Mouse (Mus musculus) spleen, postnatal 4 days (tissue): Measurements from ENCODE around the gene Tmem235.
"Not testable (repeated sequence)": the region's sequence is repeated elsewhere in the genome, so short reads cannot be mapped to it uniquely, and the experiment has no call there.

Source experiments
- DNase-seq, 2 experiments: peaks; one replicate each; pipeline ENCODE4 v3.0.0; 2022; ENCODE audit warnings: low spot score in 2 of 2

The Tmem235 gene

DNA sequence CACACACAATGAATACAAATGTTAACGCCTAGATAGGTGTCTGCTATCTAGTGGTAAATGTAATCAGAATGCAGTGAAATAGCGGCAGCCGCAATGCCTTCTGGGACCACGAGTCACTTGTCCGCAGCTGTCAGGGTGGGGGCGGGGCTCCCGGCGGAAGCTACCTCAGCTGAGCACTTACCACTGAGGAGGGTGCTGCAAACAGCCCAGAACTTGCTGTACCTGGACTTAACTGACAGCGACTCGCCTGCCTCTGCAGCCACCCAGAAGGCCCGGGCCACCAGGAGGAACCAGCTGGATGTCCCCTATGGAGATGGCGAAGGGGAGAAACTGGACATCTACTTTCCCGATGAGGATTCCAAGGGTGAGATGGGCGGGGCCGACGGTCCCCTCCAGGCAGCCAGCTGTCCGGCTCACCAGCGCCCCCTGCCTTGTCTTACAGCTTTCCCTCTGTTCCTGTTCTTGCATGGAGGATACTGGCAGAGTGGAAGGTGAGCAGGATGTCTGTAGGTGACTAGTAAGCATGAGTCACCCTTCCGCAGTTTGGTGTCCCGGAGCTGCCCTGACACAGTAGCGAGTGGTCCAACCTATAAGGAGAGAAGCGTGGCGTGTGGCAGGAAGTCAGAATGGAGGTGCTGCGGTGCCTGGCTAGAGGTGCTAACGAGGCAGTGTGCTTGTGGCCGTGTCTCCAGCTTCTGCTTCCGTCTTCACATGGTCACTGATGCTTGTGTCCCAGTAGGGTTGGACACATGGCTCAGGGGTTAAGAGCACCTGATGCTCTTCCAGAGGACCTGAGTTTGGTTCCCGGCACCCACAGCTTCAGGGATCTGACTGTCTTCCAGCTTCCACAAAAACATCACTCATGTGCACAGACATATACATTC is 28.2 kb upstream of the Tmem235 start:
- peak; percentile 91 to 98 for DNase-seq

- DNase-seq = not testable (repeated sequence)
Measured at GRCm38 (mm10) chr11:117833509-117833908, 27.0 kb upstream of the Tmem235 start.

- DNase-seq = no peak
Measured at GRCm38 (mm10) chr11:117834086-117834485, 26.5 kb upstream of the Tmem235 start.

GRCm38 (mm10) chr11:117836306-117836705 is 24.2 kb upstream of the Tmem235 start:
- DNase-seq = peak; percentile 63 to 74

- peak; percentile 81 to 85 for DNase-seq
Measured at GRCm38 (mm10) chr11:117838572-117838971, 22.0 kb upstream of the Tmem235 start.

DNA sequence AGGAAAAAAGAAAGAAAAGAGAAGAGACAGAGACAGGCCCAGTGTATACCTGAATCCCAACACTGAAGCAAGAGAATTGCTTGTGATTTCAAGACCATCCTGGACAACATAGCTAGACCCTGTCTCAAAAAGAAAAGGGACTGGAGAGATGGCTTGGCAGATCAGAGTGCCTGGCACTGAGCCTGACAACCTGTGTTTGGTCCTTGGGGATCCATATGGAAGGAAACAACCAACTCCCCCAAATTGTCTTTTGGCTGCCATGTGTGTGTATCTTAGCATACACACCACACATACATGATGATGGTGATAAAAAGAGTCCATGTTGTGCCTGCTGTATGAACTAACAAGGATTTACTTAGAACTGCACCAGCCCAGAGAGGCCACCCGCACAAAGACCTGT is 21.5 kb upstream of the Tmem235 start:
- no peak for DNase-seq

GRCm38 (mm10) chr11:117840910-117841309 is 19.6 kb upstream of the Tmem235 start:
- no peak for DNase-seq

GRCm38 (mm10) chr11:117843434-117843833 is 17.1 kb upstream of the Tmem235 start:
- DNase-seq = no peak

- DNase-seq = no peak
Measured at GRCm38 (mm10) chr11:117844997-117845396, 15.6 kb upstream of the Tmem235 start.

- DNase-seq = no peak
Measured at GRCm38 (mm10) chr11:117845651-117846050, 14.9 kb upstream of the Tmem235 start.

GRCm38 (mm10) chr11:117846640-117847039 is 13.9 kb upstream of the Tmem235 start:
- no peak for DNase-seq

GRCm38 (mm10) chr11:117847593-117848215 is 12.8 kb upstream of the Tmem235 start:
- DNase-seq = no peak

- DNase-seq = peak; percentile 53 to 80
Measured at GRCm38 (mm10) chr11:117848271-117848984, 12.1 kb upstream of the Tmem235 start.

DNA sequence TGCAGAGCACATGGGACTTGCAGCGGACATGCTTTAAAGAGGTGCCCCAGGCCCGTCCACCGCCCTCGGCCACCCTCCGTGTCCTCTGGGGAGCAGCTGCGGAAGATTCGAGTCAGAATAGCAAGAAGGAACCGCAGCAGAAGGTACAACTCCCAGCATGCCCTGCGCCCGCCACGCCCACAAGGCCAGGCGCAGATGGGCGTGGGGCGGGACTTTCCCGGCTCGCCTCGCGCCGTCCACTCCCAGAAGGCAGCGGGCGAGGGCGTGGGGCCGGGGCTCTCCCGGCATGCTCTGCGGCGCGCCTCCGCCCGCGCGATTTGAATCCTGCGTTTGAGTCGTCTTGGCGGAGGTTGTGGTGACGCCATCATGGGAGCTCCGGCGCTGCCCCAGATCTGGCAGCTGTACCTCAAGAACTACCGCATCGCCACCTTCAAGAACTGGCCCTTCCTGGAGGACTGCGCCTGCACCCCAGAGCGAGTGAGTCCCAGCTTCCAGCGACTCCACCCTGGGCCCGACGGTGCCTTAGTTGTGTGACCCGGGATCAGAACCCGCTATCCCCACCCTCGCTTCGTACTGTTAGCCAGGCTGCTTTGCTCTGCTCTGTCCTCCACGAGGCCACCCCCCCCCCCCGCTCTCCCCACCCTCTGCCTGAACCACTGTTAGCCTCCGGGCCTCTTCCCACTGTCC is 11.4 kb upstream of the Tmem235 start, which contains the start of gene Birc5:
Gene Birc5, plus strand, starts transcription at position 267 of the 687 bp plus-strand sequence.
- DNase-seq = peak; percentile 98 to 99

DNA sequence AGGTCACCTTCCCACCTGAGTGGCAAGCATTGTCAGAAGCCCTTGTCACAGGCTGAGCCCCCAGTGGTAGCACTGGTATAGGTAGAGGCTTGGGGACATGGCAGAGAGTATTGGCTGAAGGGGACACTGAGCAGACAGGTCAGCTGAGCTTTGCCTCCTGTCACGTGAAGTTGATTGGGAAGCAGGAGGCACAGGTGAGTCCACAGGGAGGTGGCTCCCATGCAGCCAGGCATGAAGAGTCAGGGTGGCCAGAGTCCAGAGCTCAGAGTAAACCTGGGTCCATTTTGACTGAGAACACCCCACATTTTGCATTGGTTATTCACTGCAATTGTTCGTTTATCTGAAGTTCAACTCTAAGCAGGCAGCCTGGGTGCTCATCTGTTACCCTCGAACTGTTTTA is 7.7 kb upstream of the Tmem235 start:
- no peak for DNase-seq

DNA sequence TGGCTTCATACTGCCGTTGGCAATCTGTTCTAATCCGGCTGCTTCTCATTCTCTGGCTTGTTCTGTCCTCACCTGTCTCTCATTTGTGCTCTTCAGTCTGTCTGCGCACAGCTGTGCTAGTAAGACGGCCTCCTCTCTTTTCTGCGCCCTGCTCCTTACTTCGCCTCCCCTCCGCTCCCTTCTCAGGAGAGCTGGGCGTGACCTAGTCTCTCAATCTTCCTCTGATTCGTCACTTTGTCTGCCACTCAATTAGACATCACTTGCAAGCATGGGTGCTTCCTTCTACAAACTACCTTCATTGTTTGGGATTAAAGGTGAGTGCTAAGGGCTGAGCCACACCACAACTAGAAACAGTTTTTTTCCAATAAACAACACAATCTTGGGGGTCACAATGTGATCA is 6.3 kb upstream of the Tmem235 start:
- DNase-seq = no peak

DNA sequence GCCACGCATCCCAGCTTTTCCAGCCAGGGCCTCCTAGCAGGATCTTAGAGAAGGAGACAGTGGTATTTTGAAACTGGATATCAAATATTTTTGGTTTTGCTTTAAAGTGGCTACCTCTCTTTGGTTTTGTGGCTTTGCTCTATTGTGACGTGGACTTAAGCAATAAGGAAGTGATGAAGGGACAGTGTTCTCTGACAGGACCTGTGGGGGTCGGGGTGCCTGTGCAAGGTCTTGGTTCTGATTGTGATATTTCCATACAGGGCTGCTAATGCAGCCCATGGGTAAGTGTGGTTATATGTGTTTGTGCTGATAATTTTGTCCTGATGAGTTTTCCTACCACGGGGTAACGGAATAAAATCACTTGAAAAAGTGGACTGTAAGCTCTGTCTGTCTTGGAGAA is 5.2 kb upstream of the Tmem235 start:
- DNase-seq = no peak

- DNase-seq = no peak
Measured at GRCm38 (mm10) chr11:117855975-117856374, 4.6 kb upstream of the Tmem235 start.

DNA sequence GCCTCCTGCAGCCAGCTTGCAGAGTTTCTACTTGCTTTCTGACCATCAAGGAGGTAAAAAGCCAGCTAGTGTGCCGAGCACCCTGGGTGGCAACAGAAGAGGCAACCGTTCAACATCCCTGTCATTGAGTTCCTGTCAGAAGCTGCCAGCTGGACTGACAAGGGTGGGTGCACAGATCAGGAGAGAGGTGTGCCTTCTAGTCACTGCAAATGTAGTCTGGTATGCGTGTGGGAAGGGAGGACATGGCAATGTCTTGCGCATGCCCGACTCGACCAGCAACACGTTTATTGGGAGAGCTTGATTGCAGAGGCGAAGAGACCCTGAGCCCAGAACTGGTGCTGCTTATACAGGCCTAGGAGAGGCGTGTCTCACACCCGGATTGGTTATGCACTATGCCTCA is 3.1 kb upstream of the Tmem235 start:
- no peak for DNase-seq

DNA sequence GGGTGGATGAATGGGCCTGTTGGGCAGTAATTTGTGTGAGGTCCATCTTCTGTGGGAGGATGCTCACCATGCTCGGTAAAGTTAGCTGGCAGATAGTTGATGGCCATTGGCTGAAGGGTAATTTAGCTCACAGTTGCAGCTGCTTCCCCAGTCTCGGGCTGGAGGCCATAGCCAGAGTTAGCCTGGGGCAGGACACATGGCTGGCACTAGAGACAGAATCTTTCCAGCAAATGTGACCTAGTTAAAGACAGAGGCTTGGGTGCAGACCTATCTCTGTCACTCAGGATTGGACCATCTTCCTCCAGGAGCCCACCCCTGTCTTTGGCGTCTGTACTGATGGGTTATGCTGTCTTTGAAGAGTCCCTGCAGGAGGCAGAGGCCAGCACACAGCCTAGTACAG is 2.2 kb upstream of the Tmem235 start:
- no peak for DNase-seq

DNA sequence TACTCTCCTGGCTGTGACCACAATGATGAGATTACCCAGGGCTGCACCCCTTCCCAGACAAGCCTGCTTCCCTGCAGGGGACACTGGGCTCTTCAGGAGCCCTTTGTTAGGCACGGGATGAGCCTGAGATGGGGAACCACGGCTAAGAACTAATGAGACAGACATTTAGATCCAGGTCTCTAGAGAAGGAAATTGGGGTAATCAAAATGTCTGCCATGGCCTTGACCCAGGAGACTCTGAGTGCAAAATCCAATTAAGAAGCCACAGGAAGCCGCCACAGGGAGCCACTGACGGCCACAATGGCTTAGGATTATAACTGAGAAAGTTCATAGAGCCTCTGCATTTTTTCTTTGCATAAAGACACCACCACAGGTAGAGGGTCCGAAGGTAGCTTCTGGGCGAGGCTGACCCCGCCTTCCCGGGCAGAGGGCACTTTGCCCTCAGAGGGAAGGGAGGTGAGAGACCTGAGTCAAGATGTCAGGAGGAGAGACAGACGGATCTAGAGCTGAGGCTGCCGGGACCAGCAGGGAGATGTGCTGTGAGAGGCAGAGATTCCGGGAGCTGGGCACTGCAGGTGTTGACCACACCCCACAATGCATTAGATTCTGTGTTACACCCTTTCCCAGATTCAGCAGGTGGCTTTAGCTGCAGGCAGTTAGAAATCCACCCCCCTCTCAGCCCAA is 2.8 kb downstream of the Tmem235 start:
- DNase-seq = no peak
